Mouse (Mus musculus) C2C12 (cell line): Measurements from ENCODE around the gene Trem3. TPM values are rescaled to one million over a fixed set of nuclear protein-coding genes. Genes with fewer than 3 reads are reported as not detected.

Experiments used
- H3K27me3 ChIP-seq: one replicate; pipeline ENCODE4 v1.6.1; 2011; ENCODE audit not compliant: control insufficient read depth, insufficient read depth, insufficient read length
- H3K36me3 ChIP-seq: one replicate; pipeline ENCODE4 v1.6.1; 2011; ENCODE audit not compliant: control insufficient read depth, insufficient read depth
- H3K4me3 ChIP-seq: one replicate; pipeline ENCODE4 v1.5.1; 2011; ENCODE audit warnings: mild to moderate bottlenecking, control low read depth; ENCODE audit not compliant: poor library complexity, insufficient read depth, severe bottlenecking
- H3K79me2 ChIP-seq: one replicate; pipeline ENCODE4 v1.6.1; 2011; ENCODE audit not compliant: control insufficient read depth, insufficient read depth
- H3K79me3 ChIP-seq: one replicate; pipeline ENCODE4 v1.6.1; 2011; ENCODE audit warnings: low read depth, control low read depth
- H3ac ChIP-seq: one replicate; pipeline ENCODE3; 2011; ENCODE audit warnings: low read depth; ENCODE audit not compliant: control insufficient read depth, insufficient read length
- CEBPB ChIP-seq: IDR thresholded peaks from one replicate; pipeline ENCODE4 v1.6.1; 2011; ENCODE audit warnings: low read depth, mild to moderate bottlenecking, control low read depth, moderate library complexity
- CTCF ChIP-seq: IDR thresholded peaks from one replicate; pipeline ENCODE4 v1.5.1; 2011; ENCODE audit not compliant: control insufficient read depth, insufficient read depth, insufficient read length
- FOSL1 ChIP-seq: IDR thresholded peaks from one replicate; pipeline ENCODE4 v1.8.0; 2011; ENCODE audit warnings: mild to moderate bottlenecking, low read length; ENCODE audit not compliant: poor library complexity, insufficient read depth, severe bottlenecking
- MAX ChIP-seq: IDR thresholded peaks from one replicate; pipeline ENCODE4 v1.6.1; 2011; ENCODE audit warnings: mild to moderate bottlenecking, control low read depth
- MYOD1 ChIP-seq: IDR thresholded peaks from one replicate; pipeline ENCODE4 v1.6.1; 2011; ENCODE audit warnings: low read depth; ENCODE audit not compliant: control insufficient read depth, insufficient read length
- MYOG ChIP-seq: IDR thresholded peaks from one replicate; pipeline ENCODE4 v1.6.1; 2011; ENCODE audit not compliant: control insufficient read depth, insufficient read length; ENCODE audit errors: extremely low read depth
- USF1 ChIP-seq: IDR thresholded peaks from one replicate; pipeline ENCODE4 v1.6.1; 2011; ENCODE audit warnings: low read depth, mild to moderate bottlenecking, control low read depth, moderate library complexity
- long read RNA-seq, 2 experiments: library from polyadenylated mRNA; unstranded; transcript quantifications; one replicate each; pipeline ENCODE4 v2.0.0; 2019 to 2020
- polyA plus RNA-seq: library from polyadenylated mRNA; unstranded; fragments of >200 nt; fragmentation: generic; extraction: Trizol; gene quantifications from one replicate; pipeline ENCODE4 v1.2.1, GENCODE M21; 2012; ENCODE audit warnings: missing spikeins

Gene Trem3
- polyA plus RNA-seq, result not detected
- long read RNA-seq, experiment 1, result 0 reads
- long read RNA-seq, experiment 2, result 0 reads

- Histone ChIP-seq H3K27me3 (no peaks in the 10 kb centered on the region), H3K36me3 (no peaks in the 10 kb centered on the region), H3ac (no peak within 1 kb of the TSS), H3K79me3 (no peaks in the 10 kb centered on the region), H3K4me3 (no peak within 1 kb of the TSS), H3K79me2 (no peaks in the 10 kb centered on the region)
- TF ChIP-seq USF1 (no peak), MYOG (no peak), MYOD1 (no peak), CEBPB (no peak), MAX (no peak), CTCF (no peak), FOSL1 (no peak)
These were observed at the start of gene Trem3 for GRCm38 (mm10) chr17:48247221-48247928. Gene Trem3 (plus strand): TSS chr17:48247777.

- no peaks in the 10 kb centered on the region for H3K79me2 ChIP-seq
- H3K36me3 ChIP-seq, result no peaks in the 10 kb centered on the region
- H3K27me3 ChIP-seq, result no peaks in the 10 kb centered on the region
- H3K4me3 ChIP-seq, result no peak overlapping the region
- no peaks in the 10 kb centered on the region for H3K79me3 ChIP-seq
- no peak overlapping the region for H3ac ChIP-seq
- TF ChIP-seq MYOG, result no peak
- no peak for TF ChIP-seq FOSL1
These were observed 44.5 kb upstream of the Trem3 start for GRCm38 (mm10) chr17:48203086-48203485.

- Histone ChIP-seq H3ac (no peak overlapping the region), H3K36me3 (no peaks in the 10 kb centered on the region), H3K4me3 (no peak overlapping the region), H3K79me2 (no peaks in the 10 kb centered on the region), H3K27me3 (no peaks in the 10 kb centered on the region), H3K79me3 (no peaks in the 10 kb centered on the region)
- TF ChIP-seq USF1 (no peak), FOSL1 (no peak), CEBPB (no peak), MYOG (no peak), CTCF (no peak), MAX (no peak), MYOD1 (no peak)
These were observed 35.0 kb upstream of the Trem3 start for GRCm38 (mm10) chr17:48212596-48212995.

- no peak overlapping the region for H3K4me3 ChIP-seq
- TF ChIP-seq USF1 (no peak), CEBPB (no peak)
- H3ac ChIP-seq, result no peak overlapping the region
- no peaks in the 10 kb centered on the region for H3K79me2 ChIP-seq
- no peaks in the 10 kb centered on the region for H3K79me3 ChIP-seq
- no peaks in the 10 kb centered on the region for H3K27me3 ChIP-seq
- no peaks in the 10 kb centered on the region for H3K36me3 ChIP-seq
These were observed 34.1 kb upstream of the Trem3 start for GRCm38 (mm10) chr17:48213511-48213910.

- H3K36me3 ChIP-seq, result no peaks in the 10 kb centered on the region
- no peak overlapping the region for H3K4me3 ChIP-seq
- H3K79me3 ChIP-seq, result no peaks in the 10 kb centered on the region
- H3K79me2 ChIP-seq, result no peaks in the 10 kb centered on the region
- no peak overlapping the region for H3ac ChIP-seq
- H3K27me3 ChIP-seq, result no peaks in the 10 kb centered on the region
- no peak for TF ChIP-seq MYOD1
- TF ChIP-seq MAX, result no peak
- no peak for TF ChIP-seq MYOG
- no peak for TF ChIP-seq FOSL1
These were observed 32.1 kb upstream of the Trem3 start for GRCm38 (mm10) chr17:48215429-48215828.

- no peak overlapping the region for H3K4me3 ChIP-seq
- H3K36me3 ChIP-seq, result no peaks in the 10 kb centered on the region
- H3ac ChIP-seq, result no peak overlapping the region
- no peaks in the 10 kb centered on the region for H3K27me3 ChIP-seq
- TF ChIP-seq FOSL1, result no peak
- no peaks in the 10 kb centered on the region for H3K79me3 ChIP-seq
- H3K79me2 ChIP-seq, result no peaks in the 10 kb centered on the region
These were observed 16.9 kb upstream of the Trem3 start for GRCm38 (mm10) chr17:48230680-48231079.
